Mouse (Mus musculus) urinary bladder, postnatal 25 days (tissue): ENCODE results near the gene Krba1.

Source experiments
- DNase-seq: peaks from one replicate; pipeline ENCODE4 v3.0.0; 2022; ENCODE audit warnings: low spot score

The Krba1 gene

GRCm38 (mm10) chr6:48426956-48427355, 31.6 kb downstream of the Krba1 start:
- DNase-seq = no peak

- no peak for DNase-seq
Measured at GRCm38 (mm10) chr6:48428769-48429557, 33.6 kb downstream of the Krba1 start.

GRCm38 (mm10) chr6:48430748-48431147, 35.4 kb downstream of the Krba1 start:
- no peak for DNase-seq

- no peak for DNase-seq
Measured at GRCm38 (mm10) chr6:48432893-48433816, 37.8 kb downstream of the Krba1 start.

DNA sequence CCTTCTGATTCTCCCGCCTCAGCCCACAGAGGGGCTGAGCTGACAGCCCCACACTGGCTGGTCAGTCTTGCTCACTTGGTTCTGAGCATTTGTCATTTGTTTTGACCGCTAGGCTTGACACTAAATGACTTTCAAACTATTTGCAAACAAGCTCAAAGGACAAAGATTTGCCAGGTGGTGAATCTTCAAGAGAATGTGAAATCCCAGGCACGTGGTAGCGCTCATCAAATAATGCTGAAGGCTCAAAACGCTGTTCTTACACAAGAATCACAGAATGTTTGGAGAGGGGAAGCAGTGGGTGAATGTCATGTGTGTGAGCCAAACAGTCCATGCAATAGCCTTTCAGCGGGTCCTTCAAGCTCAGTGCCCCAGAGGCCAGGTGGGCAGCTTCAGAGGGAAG, 39.3 kb downstream of the Krba1 start:
- DNase-seq = no peak

DNA sequence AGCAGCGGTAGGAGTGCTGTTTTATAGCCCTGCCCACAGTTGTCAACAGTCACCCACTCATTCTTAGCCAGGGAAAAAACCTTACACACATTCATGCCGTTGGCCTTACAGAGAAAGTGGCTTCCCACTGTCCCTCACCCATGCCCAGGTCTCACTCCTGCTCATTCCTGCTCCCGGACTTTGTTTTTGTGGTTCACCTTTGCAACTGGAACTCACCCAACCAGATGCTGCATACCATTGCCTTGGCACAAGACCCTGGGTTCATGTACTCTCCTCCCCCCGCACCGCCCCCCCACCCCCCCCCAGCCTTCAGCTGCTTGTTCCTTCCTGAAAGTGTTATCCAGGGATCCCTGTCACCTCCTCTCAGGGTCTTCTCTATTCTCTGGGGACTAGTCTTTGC, 39.7 kb downstream of the Krba1 start:
- no peak for DNase-seq

DNA sequence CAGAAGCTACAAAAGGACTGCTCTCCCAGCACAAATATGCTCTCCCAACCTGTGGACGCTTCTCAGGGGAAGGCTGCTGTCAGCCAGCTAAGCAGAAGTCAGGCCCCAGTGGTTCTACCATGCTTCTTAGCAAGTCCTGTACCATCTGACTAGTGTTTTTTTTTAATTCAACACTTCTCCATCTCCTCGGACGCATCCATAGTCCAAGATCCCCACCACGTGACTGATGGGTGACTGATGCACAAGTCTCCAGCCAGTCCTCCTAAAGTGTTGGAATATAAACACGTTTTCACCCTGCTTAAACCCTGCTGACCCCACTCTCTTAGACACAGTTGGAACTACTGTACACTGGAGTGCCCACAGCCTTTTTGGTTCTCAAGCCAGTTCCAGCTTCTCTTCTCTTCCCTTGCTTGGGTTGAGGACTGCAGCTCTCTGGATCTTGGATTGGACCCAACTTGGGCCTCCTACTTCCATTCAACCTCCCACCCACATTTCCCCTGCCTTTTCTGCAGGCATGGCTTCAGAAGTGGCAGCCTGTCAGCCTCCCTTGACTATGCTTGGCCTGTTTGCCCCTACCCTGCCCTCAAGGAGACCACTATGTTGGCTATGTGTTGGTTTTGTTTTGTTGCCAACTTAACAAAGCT, 40.4 kb downstream of the Krba1 start:
- DNase-seq = no peak

DNA sequence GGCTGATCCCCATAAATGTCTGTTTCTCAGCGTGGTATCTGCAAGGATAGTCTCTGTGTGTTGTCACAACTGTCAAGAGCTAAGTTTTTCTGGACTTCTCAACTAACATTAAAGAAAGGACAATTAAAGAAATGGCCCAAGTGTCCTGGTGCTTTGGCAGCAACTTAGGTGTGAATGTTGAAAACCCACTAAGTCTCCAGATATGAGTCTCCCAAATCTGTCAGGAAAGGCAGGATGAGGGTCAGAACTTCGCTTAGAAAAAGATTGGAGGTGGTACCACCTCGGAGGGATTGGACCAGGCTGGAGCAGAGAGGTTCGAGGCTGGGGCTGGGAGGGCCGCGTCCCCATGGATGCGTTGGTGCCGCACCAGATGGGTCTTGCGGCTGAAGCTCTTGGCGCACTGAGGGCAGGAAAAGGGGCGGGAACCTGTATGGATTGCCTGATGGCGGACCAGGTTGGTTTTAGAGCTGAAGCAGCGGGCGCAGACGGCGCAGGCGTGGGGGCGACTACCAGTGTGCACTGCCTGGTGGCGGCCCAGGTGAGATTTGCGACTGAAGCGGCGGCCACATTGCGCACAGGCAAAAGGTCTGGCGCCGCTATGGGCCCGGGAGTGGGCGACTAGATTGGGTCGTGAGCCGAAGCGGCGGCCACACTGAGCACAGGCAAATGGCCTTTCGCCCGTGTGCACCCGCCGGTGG, 42.4 kb downstream of the Krba1 start:
- no peak for DNase-seq

DNA sequence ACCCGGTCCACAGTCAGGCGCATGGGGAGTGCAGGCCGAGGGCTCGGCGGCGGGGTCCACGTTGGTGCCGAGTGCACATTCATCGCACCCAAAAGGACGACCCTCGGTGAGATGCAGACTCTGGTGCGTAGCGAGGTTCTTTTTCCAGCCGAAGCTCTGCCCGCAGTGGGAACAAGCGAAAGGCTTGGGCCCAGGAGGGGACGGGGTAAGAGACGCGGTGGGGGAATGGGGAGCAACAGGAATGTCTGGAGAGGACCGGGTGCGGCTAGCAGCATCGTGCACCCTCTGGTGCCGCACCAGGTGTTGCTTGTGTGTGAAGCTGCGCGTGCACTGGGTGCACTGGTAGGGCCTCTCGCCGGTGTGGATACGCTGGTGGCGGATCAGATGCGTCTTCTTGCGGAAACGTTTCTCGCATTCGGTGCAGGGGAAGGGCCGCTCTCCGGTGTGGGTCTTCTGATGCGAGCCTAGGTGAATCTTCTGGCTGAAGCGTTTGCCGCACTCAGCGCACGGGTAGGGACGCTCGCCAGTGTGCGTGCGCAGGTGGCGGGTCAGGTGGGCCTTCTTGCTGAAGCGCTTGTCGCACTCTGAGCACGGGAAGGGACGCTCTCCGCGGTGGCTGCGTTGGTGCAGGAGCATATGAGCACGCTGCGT, 43.2 kb downstream of the Krba1 start:
- no peak for DNase-seq

- DNase-seq = no peak
Measured at GRCm38 (mm10) chr6:48439654-48440053, 44.3 kb downstream of the Krba1 start.

- no peak for DNase-seq
Measured at GRCm38 (mm10) chr6:48440306-48441014, 45.1 kb downstream of the Krba1 start.

GRCm38 (mm10) chr6:48443592-48444309, 48.4 kb downstream of the Krba1 start:
- peak; percentile 95 for DNase-seq

DNA sequence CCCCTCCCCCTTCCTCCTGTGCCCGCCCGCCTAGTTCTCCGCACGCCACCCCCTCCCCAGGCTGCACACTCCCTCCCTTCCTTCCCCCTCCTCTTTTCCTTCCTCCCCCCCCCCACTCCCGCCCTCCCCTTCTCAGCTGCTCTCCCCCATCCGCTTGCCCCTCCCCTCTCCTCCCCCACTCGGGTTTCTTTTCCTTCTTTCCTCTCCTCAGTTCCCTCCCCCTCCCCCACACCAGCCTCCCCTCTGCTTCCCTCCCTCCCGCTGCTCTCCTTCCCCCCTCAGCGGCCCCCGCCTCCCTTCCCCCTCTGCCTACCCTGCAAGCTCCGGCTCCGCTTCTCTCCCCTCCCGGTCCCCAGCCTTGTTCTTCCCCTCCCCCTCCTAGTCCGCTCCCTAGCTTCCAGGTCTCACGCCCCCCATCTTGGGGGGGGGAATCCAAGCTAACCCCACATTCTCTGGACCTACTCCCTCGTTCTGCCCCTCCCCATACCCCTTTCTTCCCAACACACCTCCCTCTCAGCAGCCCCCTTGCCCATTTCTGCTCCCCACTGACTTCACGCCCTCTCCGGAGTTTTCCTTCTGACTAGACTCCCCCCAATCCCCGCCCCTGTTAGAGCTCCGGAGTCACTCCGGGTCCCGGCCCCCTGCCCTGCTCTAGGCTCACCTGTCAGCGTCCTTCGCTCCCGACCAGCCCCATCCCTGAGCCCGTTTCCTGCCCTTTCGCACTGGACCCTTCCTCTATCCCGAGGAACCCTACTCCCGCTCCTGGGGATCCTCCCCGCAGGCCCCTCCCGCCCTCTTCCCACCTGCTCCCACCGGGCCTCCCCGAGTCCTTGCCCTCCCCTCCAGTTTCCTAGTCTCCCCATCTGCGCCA, 49.2 kb downstream of the Krba1 start:
- DNase-seq = peak; percentile 71

DNA sequence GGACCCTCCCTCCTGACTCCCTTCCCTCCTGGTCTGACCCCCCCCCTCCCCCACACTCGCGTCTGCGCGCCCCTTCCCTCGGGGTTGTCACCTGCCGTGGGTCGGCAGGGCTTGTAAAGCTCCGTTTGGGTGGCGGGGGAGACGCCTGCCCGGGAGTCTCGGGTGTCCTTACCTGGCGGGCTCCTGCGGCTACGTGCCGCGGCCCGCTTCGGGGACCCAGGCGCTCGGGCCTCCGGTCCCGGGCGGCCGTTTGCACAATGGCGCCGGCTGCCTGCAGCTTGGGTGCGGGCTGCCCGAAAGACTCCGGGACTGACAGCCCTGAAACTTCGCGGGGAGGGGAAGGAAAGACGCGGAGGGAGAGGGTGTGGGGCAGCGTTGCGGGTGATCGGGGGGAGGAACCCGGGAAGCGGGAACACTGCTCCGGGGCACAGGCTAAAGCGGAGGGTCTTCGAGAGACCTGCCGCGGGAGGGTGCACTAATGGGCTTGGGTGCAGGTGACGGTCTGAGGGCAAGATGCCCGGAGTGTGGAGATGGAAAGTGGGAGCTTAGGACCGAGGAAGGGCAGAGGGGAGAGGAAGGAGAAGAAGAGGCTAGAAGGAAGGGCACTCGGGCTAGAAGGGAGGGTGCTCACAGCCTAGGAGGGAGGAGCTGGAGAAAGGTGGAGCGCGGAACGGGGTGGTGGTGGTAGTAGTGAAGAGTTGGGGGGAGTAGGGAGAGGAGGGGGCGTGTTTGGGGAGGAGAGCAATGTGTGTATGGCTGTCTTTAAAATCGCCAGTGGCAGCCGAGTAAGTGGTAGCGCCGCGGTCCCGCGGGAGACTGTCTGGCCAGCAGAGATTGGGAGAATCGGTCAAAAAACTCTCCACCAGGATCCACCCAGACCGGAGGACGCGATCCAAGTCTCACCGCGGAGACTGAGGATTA, 50.1 kb downstream of the Krba1 start, which contains the start of gene Zfp467:
Gene Zfp467 (minus strand): TSS at position 645 of the 921 bp plus-strand sequence.
- DNase-seq = peak; percentile 52

GRCm38 (mm10) chr6:48446256-48446655, 50.9 kb downstream of the Krba1 start:
- DNase-seq = no peak

DNA sequence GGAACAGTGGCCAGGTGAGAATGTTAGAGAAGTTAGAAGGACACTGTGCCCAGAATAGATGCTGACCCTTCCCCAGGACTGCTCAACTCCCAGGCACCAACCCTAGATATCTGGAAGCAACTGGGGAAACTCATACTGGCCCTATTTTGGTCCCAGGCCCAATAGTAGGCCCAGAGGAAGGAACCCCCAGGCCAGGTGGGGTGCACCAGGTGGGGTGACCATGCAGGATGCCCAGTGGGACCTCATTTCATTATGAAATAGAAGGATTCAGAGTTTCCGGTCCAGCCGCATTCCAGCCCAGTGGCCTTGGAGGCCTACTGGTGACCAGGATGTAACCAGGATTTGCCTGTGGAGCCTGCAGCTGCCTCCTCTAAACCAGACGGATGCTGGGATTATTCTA, 51.5 kb downstream of the Krba1 start:
- DNase-seq = no peak

DNA sequence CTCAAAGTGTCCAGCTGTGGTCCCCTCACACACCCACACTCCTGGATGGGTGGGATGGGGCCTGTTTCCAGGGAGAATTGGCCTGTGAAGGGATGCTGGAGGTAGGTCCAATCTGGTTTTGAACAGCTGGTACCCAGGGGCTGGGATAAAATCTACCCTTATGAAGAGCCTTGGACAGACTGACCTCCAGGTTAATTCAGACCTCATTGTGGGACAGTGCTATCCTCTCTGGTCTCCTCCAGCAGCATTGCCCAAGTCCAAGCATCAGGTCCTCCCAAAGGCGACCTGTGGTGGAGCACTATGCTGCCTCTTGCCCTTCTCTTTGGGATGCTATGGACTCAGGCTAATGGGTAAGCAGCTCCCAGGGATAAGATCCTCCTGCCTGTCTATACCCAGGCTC, 52.5 kb downstream of the Krba1 start, which contains the start of gene Sspo:
Gene Sspo (plus strand): TSS at position 301 of the 400 bp plus-strand sequence.
- no peak for DNase-seq

DNA sequence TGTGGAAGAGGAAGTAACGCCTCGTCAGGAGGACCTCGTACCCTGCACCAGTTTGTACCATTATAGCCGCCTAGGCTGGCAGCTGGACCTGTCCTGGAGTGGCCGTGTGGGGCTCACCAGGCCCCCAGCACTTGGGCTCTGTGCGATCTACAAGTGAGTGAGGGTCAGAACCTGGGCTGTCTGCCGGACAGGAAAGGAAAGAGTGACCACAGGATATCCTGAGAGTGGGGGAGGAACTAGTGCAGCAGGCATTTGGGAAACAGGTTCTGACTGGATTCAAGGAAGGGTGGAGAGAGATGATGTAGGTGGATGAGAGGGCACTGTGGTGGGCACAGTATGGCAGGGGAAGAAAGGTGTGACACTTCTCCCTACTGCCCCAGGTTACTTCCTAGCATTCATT, 53.1 kb downstream of the Krba1 start:
- DNase-seq = no peak
